Mouse (Mus musculus): ENCODE data around the gene Mtx3.
"Not testable (repeated sequence)": the region's sequence is repeated elsewhere in the genome, so short reads cannot be mapped to it uniquely, and the experiment has no call there.

The Mtx3 gene

DNA sequence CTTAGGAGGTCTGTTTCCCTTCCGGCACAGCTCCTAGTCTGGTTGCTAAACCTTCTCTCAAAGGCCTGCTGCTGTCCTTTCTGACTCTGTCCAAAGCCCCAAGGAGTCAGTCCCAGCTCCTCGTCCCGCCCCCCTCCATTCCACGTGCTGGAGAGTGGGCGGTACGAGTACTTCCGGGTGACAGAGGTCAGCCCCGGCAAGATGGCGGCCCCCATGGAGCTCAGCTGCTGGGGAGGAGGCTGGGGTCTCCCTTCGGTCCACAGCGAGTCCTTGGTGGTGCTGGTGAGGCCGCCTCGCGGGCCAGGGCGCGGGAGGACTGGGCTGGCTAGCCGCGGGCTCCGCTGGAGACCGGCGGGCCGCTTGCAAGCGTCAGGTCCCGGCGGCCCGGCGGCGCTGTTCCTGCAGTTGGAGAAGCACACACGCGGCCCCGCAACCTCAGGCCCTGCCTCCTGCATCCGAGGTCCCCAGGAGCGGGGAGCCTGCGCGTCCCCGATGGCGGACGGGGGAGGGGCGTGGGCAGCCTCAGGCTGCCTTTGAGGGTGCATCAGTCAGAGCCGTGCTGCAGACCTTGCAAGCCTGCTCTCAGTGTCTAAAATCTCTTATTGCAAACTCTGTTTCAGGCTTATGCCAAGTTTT lies at the start of gene Mtx3:
Mtx3 (plus strand) TSS at position 175 of the 636 bp plus-strand sequence.
- peak; percentile 52 for DNase-seq (ENCODE audit: low read depth)

DNA sequence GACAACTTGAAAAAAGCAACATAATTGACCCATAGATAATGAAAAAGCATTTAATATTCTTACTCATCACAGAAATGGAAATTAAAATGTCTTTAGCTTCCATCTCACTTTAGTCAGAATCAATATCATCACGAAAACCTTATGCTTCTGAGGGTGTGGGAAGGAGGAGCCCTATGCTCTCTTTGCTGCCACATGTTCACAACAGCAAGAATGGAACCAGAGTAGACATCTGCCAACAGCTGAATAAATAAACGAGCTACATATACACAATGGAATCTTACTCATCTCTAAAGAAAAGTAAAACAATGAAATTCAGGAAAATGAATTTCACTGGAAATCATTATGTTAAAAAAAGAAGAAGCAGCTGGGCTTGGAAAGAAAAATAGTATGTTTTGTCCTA lies 45.7 kb upstream of the Mtx3 start:
- DNase-seq (ENCODE audit: low read depth), result no peak

DNA sequence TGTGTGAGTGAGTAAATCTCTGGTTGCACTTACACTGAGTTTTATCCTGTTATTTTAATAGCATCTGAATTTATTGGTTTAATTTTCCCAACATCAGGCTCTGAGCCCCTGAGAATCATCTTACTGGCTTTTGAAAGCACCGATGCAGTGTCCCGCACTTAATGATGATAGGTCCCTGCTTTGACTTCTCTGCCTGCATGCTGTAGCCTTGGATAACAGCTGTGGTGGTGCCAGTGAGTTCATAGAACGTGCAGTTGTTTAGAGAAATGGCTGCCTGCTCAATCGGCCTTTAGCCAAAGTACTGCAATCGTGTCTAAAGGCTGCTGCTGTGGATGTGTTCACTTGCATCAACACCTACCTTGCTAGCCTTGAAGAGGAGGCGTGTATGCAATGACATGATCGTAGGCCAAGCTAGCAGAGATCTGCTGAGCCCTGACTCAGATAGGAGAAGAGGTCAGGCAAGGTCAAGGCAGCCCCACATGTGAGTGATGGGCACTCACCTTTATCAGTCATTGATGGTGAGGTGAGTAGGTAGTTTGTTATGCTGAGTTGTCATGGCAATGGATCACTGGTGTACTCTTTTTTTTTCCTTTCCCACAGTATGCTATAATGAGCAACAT lies 45.1 kb upstream of the Mtx3 start:
- no peak for DNase-seq (ENCODE audit: low read depth)

DNA sequence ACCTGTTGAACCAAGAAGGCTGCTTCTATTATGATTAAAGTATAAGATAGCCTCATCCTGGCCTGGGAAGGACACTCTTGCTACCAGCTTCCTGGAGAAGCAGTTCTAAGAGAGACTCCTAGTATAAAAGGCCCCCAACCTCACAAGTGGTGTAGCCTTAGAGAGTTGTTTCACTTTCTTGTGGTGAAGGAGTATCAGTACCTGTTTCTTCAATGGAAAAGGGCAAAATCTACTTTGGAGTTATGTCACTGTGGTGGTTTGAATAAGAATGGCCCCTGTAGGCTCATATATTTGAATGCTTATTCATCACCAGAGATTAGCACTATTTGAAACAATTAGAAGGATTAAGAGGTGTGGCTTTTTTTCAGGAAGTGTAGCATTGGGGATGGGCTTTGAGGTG lies 37.8 kb upstream of the Mtx3 start:
- no peak for DNase-seq (ENCODE audit: low read depth)

DNA sequence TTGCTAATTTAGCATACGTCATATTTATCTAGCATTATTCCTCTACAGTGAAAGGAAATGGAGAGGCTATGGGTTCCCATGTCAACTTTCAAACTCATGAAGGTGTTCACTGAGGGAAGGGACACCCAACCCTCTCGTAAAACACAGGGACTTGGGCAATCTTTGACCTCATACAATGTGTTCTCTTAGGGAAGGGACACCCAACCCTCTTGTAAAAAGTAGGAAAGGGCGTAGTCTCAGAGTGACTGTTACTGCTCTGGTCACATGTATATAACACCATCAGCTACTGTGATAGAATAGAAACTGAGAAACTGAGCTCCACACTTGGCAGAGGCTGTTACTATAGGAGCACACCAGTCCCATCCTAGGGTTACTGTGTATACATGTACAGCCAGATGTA lies 36.7 kb upstream of the Mtx3 start:
- no peak for DNase-seq (ENCODE audit: low read depth)

DNA sequence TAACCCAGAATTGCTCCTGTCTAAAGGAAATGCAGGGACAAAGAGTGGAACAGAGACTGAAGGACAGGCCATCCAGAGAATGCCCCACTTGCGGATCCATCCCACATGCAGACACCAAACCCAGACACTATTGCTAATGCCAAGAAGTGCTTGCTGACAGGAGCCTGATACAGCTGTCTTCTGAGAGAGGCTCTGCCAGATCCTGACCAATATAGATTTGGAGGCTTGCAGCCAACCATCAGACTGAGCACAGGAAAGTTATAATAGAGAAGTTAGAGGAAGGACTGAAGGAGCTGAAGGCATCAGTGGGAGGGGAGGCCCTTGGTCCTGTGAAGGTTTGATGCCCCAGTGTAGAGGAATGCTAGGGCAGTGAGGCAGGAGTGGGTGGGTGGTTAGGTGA lies 34.0 kb upstream of the Mtx3 start:
- not testable (repeated sequence) for DNase-seq (ENCODE audit: low read depth)

DNA sequence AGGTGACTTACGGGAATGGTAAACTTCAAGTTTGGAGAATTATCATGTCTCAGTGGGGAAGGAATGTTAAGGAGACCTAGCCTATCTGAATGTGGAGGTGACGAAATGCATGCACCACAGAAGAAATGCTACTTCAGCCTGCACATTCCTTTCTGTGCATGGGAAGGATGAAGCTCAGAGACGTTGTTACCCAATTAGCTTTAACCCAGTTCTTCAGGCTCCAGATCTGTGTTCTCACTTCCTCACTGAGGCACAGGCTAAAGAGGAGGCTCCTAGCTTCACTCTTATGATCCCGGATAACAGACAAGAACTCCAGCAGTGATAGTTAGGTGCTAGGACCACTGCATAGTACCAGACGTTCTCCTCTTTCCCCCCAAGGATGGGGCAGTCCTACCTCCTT lies 28.2 kb upstream of the Mtx3 start:
- DNase-seq (ENCODE audit: low read depth), result no peak

DNA sequence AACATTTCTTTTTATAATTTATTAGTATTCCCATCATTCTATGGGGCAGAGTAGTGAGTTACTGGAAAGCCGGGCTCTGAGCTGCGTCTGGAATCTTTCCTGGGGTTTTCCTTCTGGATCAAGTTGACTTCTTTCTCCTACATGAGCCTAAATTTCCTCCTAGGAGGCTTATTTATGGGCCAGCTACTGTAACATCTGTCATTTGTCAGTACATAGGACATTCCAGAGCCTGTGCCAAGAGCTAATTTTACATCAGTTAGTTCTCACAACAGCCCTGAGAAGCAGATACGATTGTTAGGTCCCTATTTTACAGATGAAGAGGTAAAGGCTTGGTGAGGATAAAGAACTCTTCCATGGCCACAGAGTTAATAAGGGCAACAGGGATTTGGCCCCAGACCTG lies 27.2 kb upstream of the Mtx3 start:
- no peak for DNase-seq (ENCODE audit: low read depth)

DNA sequence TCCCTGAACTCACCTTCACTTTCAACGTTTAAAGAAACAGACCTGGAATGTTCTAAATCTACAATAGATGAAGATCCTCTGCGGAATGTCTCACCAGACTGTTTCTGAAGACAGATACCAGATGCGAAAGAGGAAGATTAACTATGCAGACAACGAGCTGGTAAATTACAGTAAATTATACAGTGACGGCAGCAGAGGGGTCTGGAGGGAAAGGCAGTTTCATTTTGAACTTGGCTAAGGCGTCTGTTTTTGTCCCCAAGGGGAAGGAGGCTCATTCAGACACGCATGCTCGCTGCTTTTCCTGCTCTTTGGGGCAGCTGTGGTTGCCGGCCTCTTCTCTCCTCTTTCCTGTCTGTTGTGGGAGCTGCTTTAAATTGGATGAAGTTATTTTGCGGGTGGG lies 15.7 kb upstream of the Mtx3 start:
- DNase-seq (ENCODE audit: low read depth), result no peak

DNA sequence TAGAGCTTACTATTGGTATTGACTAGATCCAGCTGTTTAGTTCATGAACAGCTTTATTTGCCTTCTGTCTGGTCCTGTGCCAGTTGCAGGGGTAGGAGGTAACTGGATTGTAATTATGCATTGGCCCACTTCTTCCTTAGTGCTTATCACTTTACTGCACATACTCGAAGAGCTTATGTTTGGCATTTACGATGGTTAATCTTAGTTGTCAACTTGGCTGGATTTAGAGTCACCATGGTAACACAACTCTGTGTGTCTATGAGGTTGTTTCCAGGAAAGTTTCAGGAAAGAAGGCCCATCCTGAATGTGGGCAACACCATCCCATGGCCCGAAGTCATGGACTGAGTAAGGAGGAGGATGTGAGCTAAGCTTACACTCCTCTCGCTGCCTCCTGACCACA lies 11.4 kb upstream of the Mtx3 start:
- no peak for DNase-seq (ENCODE audit: low read depth)

DNA sequence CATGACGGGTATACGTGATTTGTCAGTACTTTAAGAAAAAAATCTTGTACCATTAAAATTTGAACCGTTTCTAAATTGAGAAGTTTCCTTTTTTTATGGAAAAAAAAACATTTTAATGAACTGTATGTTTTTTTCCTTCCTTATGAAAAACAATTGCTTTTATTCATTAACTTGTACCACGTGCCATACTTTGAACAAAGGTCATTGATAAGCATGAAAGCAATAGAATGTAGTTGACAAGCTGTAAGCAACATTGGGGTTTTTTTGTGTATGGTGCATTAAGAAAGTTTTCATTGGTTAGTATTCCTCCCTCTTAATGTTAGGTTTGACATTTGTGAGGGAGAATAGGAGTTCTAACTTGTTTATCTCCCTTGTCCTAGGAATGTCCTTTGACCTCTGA lies 1.9 kb downstream of the Mtx3 start:
- DNase-seq (ENCODE audit: low read depth), result no peak

DNA sequence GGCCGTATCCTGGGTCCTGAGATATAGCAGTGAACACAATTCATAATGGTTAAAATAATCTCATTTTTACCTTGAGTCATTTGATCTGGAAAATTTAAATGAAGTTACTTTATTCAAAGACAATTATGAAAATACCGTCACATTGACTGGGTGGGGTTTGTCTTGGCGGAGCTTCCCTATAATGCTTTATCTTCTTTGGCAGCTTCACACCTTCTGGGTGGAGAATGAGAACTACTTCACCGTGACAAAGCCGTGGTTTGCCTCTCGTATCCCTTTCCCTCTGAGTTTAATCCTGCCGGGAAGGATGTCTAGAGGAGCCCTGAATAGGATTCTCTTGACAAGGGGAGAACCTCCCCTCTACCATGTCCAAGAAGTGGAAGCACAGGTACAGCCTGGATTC lies 2.8 kb downstream of the Mtx3 start:
- no peak for DNase-seq (ENCODE audit: low read depth)

DNA sequence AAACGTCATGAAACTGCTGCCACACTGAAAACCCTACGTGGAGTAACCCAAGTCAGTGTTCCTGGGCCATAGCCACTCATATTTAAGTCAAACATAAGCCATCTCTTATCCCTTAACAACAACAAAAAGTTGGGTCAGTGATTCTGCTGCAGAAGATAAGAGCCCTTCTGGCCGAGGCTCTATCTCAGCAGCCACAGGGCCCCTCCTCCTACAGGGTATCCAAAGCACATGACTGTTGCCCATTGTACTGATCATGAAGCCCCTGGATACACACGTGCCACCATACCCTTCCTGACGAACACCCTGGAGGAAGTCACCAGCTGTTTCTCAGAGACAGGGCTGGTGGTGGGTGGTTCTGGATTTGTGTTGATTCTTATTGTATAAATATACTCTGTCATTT lies 3.4 kb downstream of the Mtx3 start:
- DNase-seq (ENCODE audit: low read depth), result no peak

DNA sequence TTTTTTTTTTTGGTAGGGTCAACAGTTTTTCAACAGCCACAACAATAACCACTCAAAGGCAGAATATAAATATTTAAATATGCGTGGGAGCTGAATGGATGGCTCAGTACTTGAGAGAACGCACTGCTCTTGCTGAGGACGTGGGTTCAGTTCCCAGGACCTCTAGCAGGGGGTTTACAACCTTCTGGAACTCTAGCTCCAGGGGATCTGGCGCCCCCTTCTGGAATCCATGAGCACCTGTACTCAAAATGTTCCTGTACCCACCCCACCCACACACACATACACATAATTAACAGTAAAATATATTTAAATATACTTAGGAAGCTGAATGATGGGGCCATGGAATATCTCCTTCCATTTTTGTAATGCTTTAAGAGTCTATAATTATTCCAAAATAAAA lies 11.3 kb downstream of the Mtx3 start:
- DNase-seq (ENCODE audit: low read depth), result no peak

DNA sequence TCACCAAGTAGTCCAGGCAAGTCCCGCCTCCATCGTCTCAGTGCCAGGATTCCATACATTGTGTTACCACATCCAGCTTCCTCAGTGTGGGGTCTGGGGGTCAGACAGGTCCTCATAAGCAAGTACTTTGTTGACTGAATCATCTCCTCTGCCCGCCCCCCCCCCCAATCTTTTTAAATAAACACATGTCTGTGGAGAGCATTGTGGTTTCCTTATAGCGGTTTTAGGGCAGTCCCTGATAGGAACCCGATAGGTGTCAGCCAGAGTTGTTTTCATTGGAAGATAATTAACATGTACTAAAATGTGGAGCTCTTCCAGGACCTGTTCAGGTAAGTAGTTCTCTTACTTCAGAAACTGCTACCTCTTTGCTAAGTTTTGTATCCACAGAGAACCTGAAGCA lies 14.2 kb downstream of the Mtx3 start:
- DNase-seq (ENCODE audit: low read depth), result no peak

DNA sequence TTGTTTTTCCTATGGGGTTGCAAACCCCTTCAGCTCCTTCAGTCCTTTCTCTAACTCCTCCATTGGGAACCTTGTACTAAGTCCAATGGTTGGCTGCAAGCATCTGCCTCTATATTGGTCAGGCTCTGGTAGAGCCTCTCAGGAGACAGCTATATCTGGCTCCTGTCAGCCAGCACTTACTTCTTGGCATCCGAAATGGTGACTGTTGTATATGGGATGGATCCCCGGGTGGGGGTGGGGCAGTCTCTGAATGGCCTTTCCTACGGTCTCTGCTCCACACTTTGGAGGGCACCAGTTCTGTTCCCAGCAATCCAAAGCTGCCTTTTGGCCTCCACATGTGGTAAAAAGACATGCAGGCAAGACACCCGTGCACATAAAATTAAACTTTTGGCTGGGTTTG lies 15.4 kb downstream of the Mtx3 start:
- no peak for DNase-seq (ENCODE audit: low read depth)

DNA sequence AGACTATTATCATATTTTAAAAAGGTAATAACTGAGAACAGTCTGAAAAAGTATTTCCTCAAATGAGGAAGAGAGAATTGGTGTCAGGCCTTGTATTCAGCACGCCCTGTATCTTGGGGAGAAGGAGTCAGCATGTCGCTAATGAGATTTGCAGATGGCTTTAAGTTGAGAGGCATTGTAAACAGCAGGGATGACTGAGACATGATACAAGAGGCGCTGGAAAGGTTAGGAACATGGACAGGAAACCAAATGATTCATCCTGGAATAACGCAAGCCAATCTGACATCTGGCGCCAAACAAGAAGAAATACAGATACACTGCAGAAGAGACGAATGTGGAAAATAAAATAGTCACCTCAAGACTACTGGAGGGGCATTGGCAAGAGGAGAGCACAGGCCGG lies 20.8 kb downstream of the Mtx3 start:
- DNase-seq (ENCODE audit: low read depth), result no peak

DNA sequence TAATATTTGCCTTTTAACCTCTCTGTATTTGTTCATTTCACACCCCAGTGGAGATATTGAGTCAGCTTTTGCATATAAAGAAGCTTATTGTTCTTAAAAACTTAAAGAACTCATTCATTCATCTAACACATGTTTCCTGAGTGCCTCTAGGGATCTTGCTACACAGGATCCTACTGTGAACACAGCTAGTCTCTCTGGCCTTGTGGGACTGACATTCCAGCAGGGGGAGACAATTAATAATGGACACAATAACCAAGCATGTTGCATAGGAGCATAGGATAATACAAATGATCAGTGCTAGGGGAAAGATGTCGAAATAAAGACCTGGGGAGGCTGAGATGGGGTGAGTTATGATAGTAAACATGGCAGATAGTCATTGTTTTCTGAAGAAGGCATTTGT lies 22.1 kb downstream of the Mtx3 start:
- no peak for DNase-seq (ENCODE audit: low read depth)

DNA sequence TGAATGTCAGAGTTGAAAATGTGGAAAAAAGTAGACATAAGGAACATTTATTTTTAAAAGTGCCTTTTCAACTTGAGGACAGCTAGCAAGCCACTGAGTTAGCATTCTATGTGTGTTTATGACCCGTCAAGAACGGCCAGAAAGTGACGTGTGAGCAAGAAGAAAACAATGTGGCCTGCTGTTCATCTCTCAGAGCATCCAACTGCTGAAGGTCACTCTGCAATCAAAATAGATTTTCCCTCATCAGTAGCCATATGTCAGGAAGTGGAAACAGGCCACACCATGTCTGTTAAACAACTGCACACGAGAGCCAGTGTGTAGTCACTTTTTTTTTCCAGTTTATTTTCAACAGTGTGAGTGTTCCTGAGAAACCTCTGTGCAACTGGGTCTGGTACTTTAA lies 35.0 kb downstream of the Mtx3 start:
- DNase-seq (ENCODE audit: low read depth), result no peak

DNA sequence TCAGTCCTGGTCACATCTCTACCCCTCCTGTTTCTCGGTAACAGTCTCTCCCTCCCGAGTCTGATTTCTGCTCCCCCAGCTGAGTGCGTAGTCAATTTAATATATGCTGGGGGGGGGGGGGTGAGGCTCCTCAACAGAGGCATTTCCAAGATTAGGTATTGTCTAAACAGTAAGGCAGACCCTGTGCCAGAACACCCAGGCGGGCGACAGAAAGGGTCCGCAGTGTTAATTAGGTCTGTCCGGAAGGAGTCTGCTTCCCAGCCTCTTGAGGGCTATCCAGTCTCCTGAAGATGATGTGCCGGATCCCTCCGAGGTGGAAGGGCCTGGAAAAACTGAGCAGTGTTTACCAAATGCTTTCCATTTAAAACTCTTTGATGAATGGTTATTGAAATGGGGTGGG lies 35.4 kb downstream of the Mtx3 start:
- no peak for DNase-seq (ENCODE audit: low read depth)

DNA sequence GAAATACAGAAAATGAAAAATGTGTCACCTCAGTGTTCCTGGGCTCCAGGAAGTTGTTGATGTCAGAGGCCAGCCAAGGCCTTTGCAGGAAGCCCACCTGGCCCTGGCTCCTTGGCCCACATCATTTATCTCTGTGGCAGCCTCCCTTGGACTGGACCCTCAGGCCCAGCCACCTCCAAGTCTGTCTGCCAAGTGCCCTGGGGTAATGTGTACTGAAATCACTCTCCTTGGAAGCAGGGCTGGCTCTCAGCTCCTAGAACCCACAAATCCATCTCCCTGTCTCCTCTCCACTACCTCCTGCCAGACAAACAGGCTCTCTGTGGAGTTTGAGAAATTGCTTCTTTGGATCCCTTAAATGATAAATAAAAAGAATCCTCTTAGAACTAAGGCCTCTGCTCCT lies 36.0 kb downstream of the Mtx3 start:
- no peak for DNase-seq (ENCODE audit: low read depth)

DNA sequence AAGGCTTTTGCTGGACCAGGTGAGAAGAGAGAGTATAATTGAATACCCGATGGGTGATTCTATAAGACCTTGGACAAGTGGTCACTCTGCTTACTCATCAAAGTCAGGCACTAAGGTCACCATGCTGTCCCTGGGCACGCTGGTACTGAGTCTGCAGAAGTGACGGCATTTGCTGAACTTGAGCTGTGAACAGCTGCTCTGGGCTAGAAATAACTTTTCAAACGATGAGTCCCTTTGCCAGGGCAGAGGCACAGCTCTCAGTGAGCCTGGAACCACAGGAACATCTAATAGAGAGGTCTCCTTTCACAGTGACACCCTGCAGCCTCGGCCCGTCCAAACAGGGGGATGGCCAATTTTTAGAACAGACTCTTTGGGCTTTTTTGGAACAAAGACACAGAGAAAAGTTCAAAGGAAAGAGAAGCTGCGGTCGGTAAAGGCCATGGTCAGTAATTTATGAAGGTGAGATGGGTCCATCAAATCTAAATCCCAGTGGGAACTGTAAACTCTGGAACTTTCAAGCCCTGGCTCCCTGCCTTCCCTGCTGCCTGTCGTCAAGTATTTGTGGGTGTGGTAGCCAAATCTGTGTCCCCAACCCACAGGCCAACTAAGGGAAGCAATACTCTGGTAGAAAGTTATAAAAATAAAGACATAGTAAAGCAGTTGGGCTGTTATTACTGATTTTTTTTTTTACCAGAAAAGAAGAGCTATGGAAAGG lies 37.9 kb downstream of the Mtx3 start:
- no peak for DNase-seq (ENCODE audit: low read depth)

DNA sequence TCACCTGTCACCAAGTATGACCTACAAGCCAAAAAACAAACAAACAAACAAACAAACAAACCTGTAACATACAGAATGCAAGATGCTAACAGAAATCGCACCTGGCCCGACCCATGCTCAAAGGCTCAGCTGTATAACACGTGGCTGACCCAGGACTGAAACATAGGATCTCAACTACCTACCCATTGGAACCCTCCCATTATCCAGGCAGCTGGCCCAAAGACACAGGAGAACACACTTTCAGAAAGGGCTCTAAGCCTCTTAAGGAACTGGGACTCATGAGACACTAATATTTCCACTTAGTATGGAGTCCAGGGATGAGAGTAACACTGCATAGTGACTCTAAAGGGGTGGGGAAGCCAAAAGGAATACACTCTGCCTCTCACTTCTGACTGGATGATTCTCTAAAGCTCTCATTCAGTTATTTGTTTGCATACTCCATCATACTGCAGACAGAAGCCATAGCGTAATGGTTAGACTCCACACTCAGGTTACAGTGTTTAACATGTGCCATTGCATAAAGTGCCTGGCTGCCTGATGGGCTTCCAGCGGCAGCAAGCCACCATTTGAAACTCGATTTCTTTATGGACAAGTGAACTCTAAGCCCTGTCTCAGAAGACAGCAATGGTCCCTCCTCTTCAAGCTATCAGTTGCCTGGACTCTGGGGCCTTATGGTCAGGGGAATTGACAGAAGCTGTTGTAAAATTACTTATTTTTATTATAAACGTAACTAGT lies 38.6 kb downstream of the Mtx3 start:
- no peak for DNase-seq (ENCODE audit: low read depth)
